In genomic region chr17:23966658-23967401, GRCm38 (mm10) we compare ENCODE assay signal across 12 mouse cellular contexts. TPM values are rescaled to one million over a fixed set of nuclear protein-coding genes. Genes with fewer than 3 reads are reported as not detected.
DNase-seq lines count a peak whose midpoint lies in the region.
"Had no signal": no experiment of that assay in that cellular context is flagged by ENCODE, and none has a peak within 500 bp of the region (broad histone marks: within the 10 kb centered on the region; RNA-seq: fewer than 3 reads in every experiment).

No protein-coding gene starts in this region.

- no peaks in the 10 kb centered on the region for H3K36me3 ChIP-seq in heart, embryonic 10.5 days

- DNase-seq in heart, adult 9 months (ENCODE audit: low spot score in 2 of 2): peak; percentile 8 to 38
- DNase-seq in heart, embryonic 10.5 days (ENCODE audit: low spot score): no peak
- peak; percentile 51 for DNase-seq in urinary bladder, postnatal 14 days (ENCODE audit: low spot score)
- no peak for DNase-seq in urinary bladder, postnatal 10 days (ENCODE audit: low spot score)
- peak; percentile 37 to 40 for DNase-seq in lung, postnatal 4 days
- no peak for DNase-seq in cerebellum, postnatal 14 days
- DNase-seq in thymus, postnatal 0 days (ENCODE audit: low spot score): no peak
- DNase-seq in right cerebral cortex, postnatal 25 days: no peak

- no peaks in the 10 kb centered on the region for H3K9me3 ChIP-seq in heart, embryonic 10.5 days

- H3K27me3 ChIP-seq in heart, embryonic 10.5 days (ENCODE audit: insufficient read depth, poor library complexity, severe bottlenecking): no peaks in the 10 kb centered on the region

- H3K4me1 ChIP-seq in heart, embryonic 10.5 days: peaks cover 6% of the 10 kb centered on the region; the same call in 1 of the 2 replicates

- WGBS in heart, embryonic 10.5 days: 78% methylated on average over 10 of the region's 10 CpGs

- no peak overlapping the region for H3K4me3 ChIP-seq in heart, embryonic 10.5 days
- H3K4me3 ChIP-seq: erythroblast, embryonic 14.5 days; heart, adult 2 months had no signal

- no peak overlapping the region for H3K27ac ChIP-seq in heart, embryonic 10.5 days
- H3K27ac ChIP-seq: heart, adult 2 months had no signal

RNA-seq across cellular contexts. Expression of gene Sbpl, which starts 11.8 kb away (rescaled TPM):
- polyA plus RNA-seq in heart, embryonic 10.5 days (2016; fragmentation: Nextera tagmentation; extraction: Ambion mirVana): not detected in 2 replicates
- 2.8 and 3.9 TPM in 2 replicates for polyA plus RNA-seq in thymus, postnatal 0 days (2015; fragmentation: Nextera tagmentation; extraction: Ambion mirVana)
- polyA plus RNA-seq: CD4-positive, CD25-positive, alpha-beta regulatory T cell, adult 4 months; erythroblast, embryonic 14.5 days; heart, adult 2 months; limb, embryonic 14.5 days had no signal

RNA-seq across cellular contexts. Expression of gene Prss30, which starts 13.5 kb away (rescaled TPM):
- polyA plus RNA-seq in heart, embryonic 10.5 days (2016; fragmentation: Nextera tagmentation; extraction: Ambion mirVana): 0.18 TPM in 1 of 2 replicates, not detected in the other
- polyA plus RNA-seq in thymus, postnatal 0 days (2015; fragmentation: Nextera tagmentation; extraction: Ambion mirVana): 0.65 and 0.77 TPM in 2 replicates
- polyA plus RNA-seq: CD4-positive, CD25-positive, alpha-beta regulatory T cell, adult 4 months; erythroblast, embryonic 14.5 days had no signal

RNA-seq across cellular contexts. Expression of gene Sbp, which starts 25.4 kb away (rescaled TPM):
- 0.21 TPM in 1 of 2 replicates, not detected in the other for polyA plus RNA-seq in heart, embryonic 10.5 days (2016; fragmentation: Nextera tagmentation; extraction: Ambion mirVana)
- polyA plus RNA-seq in thymus, postnatal 0 days (2015; fragmentation: Nextera tagmentation; extraction: Ambion mirVana): 1.6 and 1.8 TPM in 2 replicates
- polyA plus RNA-seq: CD4-positive, CD25-positive, alpha-beta regulatory T cell, adult 4 months; erythroblast, embryonic 14.5 days; heart, adult 2 months; limb, embryonic 14.5 days had no signal

RNA-seq across cellular contexts. Expression of gene Prss22, which starts 31.1 kb away (rescaled TPM):
- 0.25 and 1.2 TPM in 2 replicates for polyA plus RNA-seq in heart, embryonic 10.5 days (2016; fragmentation: Nextera tagmentation; extraction: Ambion mirVana)
- polyA plus RNA-seq in thymus, postnatal 0 days (2015; fragmentation: Nextera tagmentation; extraction: Ambion mirVana): 0.22 and 0.70 TPM in 2 replicates
- polyA plus RNA-seq: CD4-positive, CD25-positive, alpha-beta regulatory T cell, adult 4 months; heart, adult 2 months had no signal

RNA-seq across cellular contexts. Expression of gene Dcpp3, which starts 49.6 kb away (rescaled TPM):
- polyA plus RNA-seq in heart, embryonic 10.5 days (2016; fragmentation: Nextera tagmentation; extraction: Ambion mirVana): not detected in 2 replicates
- polyA plus RNA-seq in thymus, postnatal 0 days (2015; fragmentation: Nextera tagmentation; extraction: Ambion mirVana): 1.9 and 3.2 TPM in 2 replicates
- polyA plus RNA-seq: CD4-positive, CD25-positive, alpha-beta regulatory T cell, adult 4 months; erythroblast, embryonic 14.5 days; heart, adult 2 months; limb, embryonic 14.5 days had no signal

Comparison
In these comparisons a context has a peak if more than half of its experiments do, and no peak if none do; other contexts are left out.
1. DNase-seq: peak in heart, adult 9 months (2 of 2), urinary bladder, postnatal 14 days (single experiment) and lung, postnatal 4 days (2 of 2); none in heart, embryonic 10.5 days (single experiment), urinary bladder, postnatal 10 days (single experiment), cerebellum, postnatal 14 days (0 of 2), thymus, postnatal 0 days (single experiment) and right cerebral cortex, postnatal 25 days (single experiment).